Mouse (Mus musculus): ENCODE results near the gene Ctsl. TPM values are rescaled to one million over a fixed set of nuclear protein-coding genes. Genes with fewer than 3 reads are reported as not detected.

The Ctsl gene
- polyA plus RNA-seq (2015; fragmentation: Nextera tagmentation; extraction: Ambion mirVana): 165 and 203 TPM in 2 replicates

DNA sequence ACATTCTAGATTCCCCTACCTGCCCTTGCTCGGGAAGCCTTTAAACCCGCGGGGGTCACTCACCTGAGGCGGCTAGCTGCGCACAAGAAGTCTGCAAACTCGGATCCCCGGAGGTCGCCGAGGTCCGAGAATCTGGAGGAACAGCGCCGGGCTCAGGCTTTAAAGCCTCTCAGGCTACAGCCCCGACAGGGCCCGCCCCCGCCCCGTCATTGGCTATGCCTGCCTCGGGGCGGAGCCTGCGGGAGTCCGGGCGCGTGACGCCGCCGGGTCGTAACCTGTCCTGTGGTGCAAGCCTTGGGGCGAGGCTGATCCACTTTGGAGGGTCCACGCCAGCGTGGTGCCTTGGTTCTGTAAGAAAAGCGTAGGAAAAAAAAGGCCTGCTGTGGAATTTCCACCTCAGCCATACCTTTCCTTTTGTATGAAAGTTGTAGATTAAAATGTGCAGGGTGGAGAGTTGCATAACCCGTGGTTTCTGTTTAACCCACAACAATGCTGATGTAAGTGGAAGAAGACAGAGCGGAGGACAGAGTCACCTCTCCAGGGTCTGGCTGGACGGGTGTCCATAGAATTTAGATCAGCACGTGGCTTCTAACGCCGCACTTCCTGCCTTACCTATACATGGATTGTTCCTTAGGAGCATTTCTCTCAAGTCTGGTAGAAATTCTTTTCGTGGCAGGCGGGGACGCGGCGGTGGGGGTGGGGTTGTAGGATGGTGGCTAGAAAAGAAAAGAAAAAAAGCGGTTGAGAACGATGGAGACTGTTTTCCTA lies at the start of gene Ctsl:
Ctsl (minus strand) TSS at position 718 of the 768 bp plus-strand sequence.
- no peaks in the 10 kb centered on the region for H3K27me3 ChIP-seq
- H3K27ac ChIP-seq: peak within 1 kb of the TSS; percentile 42; the same call in 1 of the 2 replicates
- peak within 1 kb of the TSS; percentile 88 for H3K4me2 ChIP-seq
- peaks cover 11% of the 10 kb centered on the region for H3K4me1 ChIP-seq
- H3K9ac ChIP-seq: peak within 1 kb of the TSS; percentile 69
- H3K4me3 ChIP-seq: peak within 1 kb of the TSS; percentile 79
- peaks cover 25% of the 10 kb centered on the region for H3K36me3 ChIP-seq
- under 1% methylated on average over 43 of the region's 43 CpGs for WGBS
- no peaks in the 10 kb centered on the region for H3K9me3 ChIP-seq
- ATAC-seq (ENCODE audit: borderline replicate concordance, extremely low read depth, low FRiP score, low TSS enrichment): peak; percentile 99

DNA sequence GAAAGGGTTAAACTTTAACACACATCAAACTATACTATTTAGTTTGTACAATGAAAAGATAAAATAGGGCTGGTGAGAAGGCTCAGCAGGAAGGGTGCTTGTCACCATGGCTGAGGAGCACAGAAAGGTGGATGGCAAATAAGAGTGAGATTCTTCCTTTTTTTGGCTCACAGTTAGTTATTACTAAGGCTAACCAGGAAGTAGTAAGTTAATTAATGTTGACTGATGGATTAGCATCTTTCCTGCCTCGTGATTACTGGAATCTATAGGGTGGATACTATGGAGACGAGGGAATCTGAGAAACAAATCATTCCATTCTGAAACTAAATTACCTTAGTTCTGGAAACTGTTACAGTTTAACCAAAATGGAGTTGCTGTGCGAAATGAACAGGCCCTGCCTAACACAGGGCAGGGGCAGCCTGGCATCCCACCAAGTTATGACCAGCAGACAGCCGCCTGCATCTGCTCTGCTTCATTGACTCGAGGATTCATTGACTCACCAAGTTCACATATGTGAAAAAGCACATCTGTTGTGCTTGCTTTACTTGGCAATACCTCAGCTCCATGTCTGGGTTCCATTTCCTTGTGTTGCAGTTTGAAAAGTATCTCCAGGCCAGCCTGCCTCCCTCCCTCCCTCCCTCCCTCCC lies 46.4 kb upstream of the Ctsl start:
- H3K4me2 ChIP-seq: no peak overlapping the region
- peak; percentile 57; the same call in 1 of the 2 replicates for ATAC-seq (ENCODE audit: borderline replicate concordance, extremely low read depth, low FRiP score, low TSS enrichment)
- H3K27ac ChIP-seq: no peak overlapping the region
- no peaks in the 10 kb centered on the region for H3K9me3 ChIP-seq
- H3K4me3 ChIP-seq: no peak overlapping the region
- no peaks in the 10 kb centered on the region for H3K36me3 ChIP-seq
- no peaks in the 10 kb centered on the region; the same call in 1 of the 2 replicates for H3K4me1 ChIP-seq
- H3K27me3 ChIP-seq: no peaks in the 10 kb centered on the region
- 40% methylated on average over 5 of the region's 5 CpGs for WGBS
- no peak overlapping the region for H3K9ac ChIP-seq

DNA sequence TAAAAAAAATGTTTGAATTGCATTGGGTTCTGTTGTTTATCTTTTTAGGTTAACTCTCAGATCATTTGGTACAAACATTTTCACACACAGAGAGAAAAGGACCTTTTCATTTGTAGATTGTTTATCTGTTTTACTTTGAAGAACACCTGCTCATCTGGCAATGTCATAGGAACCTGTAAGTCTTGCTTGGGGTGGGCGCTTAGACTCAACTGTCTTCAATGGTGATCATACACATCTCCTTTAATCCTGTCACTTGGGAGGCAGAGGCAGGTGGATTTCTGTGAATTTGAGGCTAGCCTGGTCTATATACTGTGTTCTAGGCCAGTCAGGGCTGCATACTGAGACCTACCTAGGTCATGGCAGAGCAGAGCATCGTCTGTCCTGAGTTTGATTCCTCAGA lies 45.0 kb upstream of the Ctsl start:
- no peak overlapping the region for H3K4me2 ChIP-seq
- no peak overlapping the region for H3K27ac ChIP-seq
- no peak for ATAC-seq (ENCODE audit: borderline replicate concordance, extremely low read depth, low FRiP score, low TSS enrichment)
- H3K4me1 ChIP-seq: no peaks in the 10 kb centered on the region
- H3K9ac ChIP-seq: no peak overlapping the region
- no peaks in the 10 kb centered on the region for H3K27me3 ChIP-seq
- no peak overlapping the region for H3K4me3 ChIP-seq
- 92% methylated on average over 2 of the region's 2 CpGs for WGBS
- no peaks in the 10 kb centered on the region for H3K9me3 ChIP-seq
- no peaks in the 10 kb centered on the region for H3K36me3 ChIP-seq

DNA sequence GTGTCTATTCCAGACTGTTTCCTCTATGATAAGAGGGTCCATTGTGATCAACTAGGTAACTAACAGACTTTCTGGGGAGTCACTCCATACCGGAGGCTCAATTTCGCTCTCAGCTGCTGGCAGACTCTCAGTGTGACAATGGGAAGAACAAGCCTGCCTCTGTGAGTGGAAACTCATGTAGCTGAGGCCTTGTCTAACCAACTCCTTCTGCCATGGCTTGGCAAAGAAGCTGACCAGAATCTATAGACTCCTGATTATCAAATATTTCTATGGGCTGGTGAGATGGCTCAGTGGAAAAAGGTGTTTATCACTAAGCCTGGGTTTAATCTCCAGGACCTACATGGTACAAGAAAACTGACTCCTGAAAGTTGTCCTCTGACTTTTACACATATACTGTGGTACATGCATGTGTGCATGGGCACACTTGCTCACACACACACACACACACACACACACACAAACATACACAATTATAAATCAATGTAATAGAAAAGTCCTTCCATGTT lies 42.1 kb upstream of the Ctsl start:
- ATAC-seq (ENCODE audit: borderline replicate concordance, extremely low read depth, low FRiP score, low TSS enrichment): no peak
- Histone ChIP-seq H3K27ac (no peak overlapping the region), H3K4me1 (no peaks in the 10 kb centered on the region), H3K9ac (no peak overlapping the region), H3K9me3 (no peaks in the 10 kb centered on the region), H3K4me2 (no peak overlapping the region), H3K36me3 (no peaks in the 10 kb centered on the region), H3K27me3 (no peaks in the 10 kb centered on the region), H3K4me3 (no peak overlapping the region)
- 66% methylated on average over 2 of the region's 2 CpGs for WGBS

DNA sequence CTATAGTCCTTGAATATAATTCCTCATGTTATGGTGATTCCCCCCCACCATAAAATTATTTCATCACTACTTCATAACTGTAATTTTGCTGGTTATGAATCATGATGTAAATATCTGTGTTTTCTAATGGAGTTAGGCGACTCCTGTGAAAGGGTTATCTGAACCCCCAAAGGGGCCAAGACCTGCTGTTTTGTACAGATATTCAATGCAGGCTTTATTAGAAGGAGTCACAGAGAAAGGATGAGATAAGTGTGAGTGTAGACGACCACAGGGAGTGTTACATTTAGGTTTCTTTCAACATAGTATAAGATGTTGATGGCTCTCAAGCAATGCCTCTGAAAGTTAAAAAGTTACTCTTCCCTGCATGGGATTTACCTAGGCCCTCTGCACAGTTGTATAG lies 40.6 kb upstream of the Ctsl start:
- no peak overlapping the region for H3K4me3 ChIP-seq
- H3K27ac ChIP-seq: no peak overlapping the region
- no peaks in the 10 kb centered on the region for H3K36me3 ChIP-seq
- H3K4me1 ChIP-seq: no peaks in the 10 kb centered on the region
- H3K4me2 ChIP-seq: no peak overlapping the region
- 63% methylated on average over 2 of the region's 2 CpGs for WGBS
- H3K27me3 ChIP-seq: no peaks in the 10 kb centered on the region
- no peaks in the 10 kb centered on the region for H3K9me3 ChIP-seq
- ATAC-seq (ENCODE audit: borderline replicate concordance, extremely low read depth, low FRiP score, low TSS enrichment): no peak
- H3K9ac ChIP-seq: no peak overlapping the region

DNA sequence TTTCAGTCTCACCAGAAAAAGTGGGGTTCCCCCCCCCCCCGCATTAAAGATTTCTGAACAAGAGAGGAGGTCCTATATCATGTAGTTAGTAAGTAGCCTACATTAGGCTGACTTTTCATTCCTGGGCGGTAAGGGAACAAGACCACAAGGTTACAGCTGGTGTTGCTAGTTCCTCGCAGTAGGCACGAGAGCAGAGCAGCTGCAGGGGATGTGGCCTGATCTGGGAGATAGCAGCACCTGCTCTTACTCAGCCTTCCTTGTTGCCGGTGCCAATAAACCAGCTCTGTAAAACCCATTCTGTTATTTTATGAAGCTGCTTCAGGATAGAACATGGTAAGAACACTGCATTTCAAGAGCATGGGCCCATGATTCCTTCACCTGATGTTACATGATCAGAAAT lies 39.9 kb upstream of the Ctsl start:
- H3K4me1 ChIP-seq: no peaks in the 10 kb centered on the region
- H3K4me2 ChIP-seq: no peak overlapping the region
- WGBS: 64% methylated on average over 5 of the region's 5 CpGs
- no peaks in the 10 kb centered on the region for H3K27me3 ChIP-seq
- no peaks in the 10 kb centered on the region for H3K36me3 ChIP-seq
- H3K4me3 ChIP-seq: no peak overlapping the region
- no peak for ATAC-seq (ENCODE audit: borderline replicate concordance, extremely low read depth, low FRiP score, low TSS enrichment)
- no peak overlapping the region for H3K9ac ChIP-seq
- H3K9me3 ChIP-seq: no peaks in the 10 kb centered on the region
- no peak overlapping the region for H3K27ac ChIP-seq

DNA sequence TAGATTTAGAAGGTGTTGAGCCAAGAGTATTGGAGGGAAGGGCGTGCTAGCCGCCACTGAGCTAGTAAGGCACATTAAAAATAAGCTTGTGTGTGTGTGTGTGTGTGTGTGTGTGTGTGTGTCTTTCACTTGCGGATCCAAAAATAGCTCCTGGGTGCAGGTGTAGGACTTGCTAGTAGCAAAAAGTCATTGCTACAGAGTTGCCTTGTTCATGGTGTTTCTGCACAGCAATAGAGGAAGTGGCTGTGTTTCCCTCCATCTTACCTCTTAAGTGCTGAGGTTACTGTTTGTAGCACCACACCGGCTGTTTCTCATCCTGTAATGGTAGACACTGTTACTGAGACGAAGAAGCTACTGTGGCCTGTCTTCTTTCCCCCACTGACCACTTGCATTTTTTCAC lies 37.3 kb upstream of the Ctsl start:
- ATAC-seq (ENCODE audit: borderline replicate concordance, extremely low read depth, low FRiP score, low TSS enrichment): no peak
- no peak overlapping the region for H3K4me3 ChIP-seq
- 87% methylated on average over 5 of the region's 5 CpGs for WGBS
- no peak overlapping the region for H3K9ac ChIP-seq
- H3K27ac ChIP-seq: no peak overlapping the region
- H3K36me3 ChIP-seq: no peaks in the 10 kb centered on the region
- no peaks in the 10 kb centered on the region for H3K4me1 ChIP-seq
- no peaks in the 10 kb centered on the region for H3K9me3 ChIP-seq
- H3K4me2 ChIP-seq: no peak overlapping the region
- no peaks in the 10 kb centered on the region for H3K27me3 ChIP-seq

DNA sequence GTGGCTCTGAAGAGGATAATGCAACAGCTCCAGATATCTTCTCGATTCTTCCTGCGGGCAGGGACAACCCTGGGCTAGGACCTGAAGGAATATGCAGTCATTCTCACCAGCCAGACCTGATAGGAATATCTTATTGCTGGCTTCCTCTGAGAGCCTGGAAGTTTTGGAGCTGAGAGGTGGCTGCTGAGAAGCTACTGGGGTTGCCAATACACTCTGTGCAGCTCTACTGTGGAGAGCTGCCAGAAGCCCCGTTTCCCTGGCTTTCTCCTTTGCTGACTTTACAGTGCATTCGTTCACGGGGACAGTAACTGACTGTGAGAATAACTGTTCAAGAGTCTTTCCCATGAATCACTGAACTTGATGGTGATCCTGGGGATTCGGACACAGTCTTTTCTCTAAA lies 34.9 kb upstream of the Ctsl start:
- WGBS: 62% methylated on average over 6 of the region's 6 CpGs
- Histone ChIP-seq H3K27ac (no peak overlapping the region), H3K9me3 (no peaks in the 10 kb centered on the region), H3K4me2 (no peak overlapping the region), H3K4me3 (no peak overlapping the region), H3K4me1 (peaks cover 4% of the 10 kb centered on the region), H3K27me3 (no peaks in the 10 kb centered on the region), H3K9ac (no peak overlapping the region), H3K36me3 (no peaks in the 10 kb centered on the region)
- ATAC-seq (ENCODE audit: borderline replicate concordance, extremely low read depth, low FRiP score, low TSS enrichment): no peak

DNA sequence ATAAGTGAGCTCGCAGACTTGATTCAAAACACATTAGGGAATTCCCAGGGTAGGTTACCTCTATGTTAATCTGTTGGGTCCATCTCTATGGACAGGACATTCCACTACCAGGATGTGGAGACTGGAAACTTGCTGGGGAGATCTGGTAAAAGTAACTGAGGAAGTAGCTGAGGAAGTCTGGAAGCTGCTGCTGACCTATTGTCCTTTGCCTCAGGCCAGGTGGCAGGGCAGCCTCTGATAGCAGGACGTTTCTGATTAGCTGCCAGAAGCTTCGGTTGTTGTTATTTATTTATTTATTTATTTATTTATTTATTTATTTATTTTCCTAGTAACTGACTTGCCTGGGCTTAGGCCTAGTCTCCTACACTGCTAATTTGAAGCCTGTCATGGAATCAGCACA lies 32.8 kb upstream of the Ctsl start:
- H3K4me1 ChIP-seq: peaks cover 4% of the 10 kb centered on the region
- 50% methylated on average over 3 of the region's 3 CpGs for WGBS
- H3K9me3 ChIP-seq: no peaks in the 10 kb centered on the region
- ATAC-seq (ENCODE audit: borderline replicate concordance, extremely low read depth, low FRiP score, low TSS enrichment): no peak
- H3K4me2 ChIP-seq: no peak overlapping the region
- H3K27me3 ChIP-seq: no peaks in the 10 kb centered on the region
- H3K36me3 ChIP-seq: no peaks in the 10 kb centered on the region
- no peak overlapping the region for H3K4me3 ChIP-seq
- H3K27ac ChIP-seq: no peak overlapping the region
- H3K9ac ChIP-seq: no peak overlapping the region

DNA sequence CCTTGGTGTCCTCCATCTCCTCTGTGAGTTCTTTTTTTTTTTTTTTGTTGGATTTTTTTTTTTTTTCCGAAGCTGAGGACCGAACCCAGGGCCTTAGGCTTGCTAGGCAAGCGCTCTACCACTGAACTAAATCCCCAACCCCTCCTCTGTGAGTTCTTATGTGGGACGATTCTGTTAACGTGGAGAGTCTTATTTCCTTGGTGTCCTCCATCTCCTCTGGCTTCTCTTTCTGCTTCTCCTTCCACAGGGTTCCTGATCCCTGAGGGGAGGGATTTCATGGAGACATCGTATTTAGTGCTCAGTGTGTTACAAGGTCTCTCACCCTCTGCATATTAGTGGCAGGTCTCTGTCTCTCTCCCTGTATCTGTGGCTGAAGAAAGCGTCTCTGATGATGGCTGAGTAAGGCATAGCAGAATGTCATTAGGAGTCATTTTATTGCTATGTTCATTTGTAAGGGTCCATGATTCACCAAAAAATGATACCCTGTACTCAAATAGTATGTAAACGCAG lies 32.3 kb upstream of the Ctsl start:
- H3K27me3 ChIP-seq: no peaks in the 10 kb centered on the region
- no peak overlapping the region for H3K27ac ChIP-seq
- H3K4me2 ChIP-seq: no peak overlapping the region
- no peaks in the 10 kb centered on the region for H3K9me3 ChIP-seq
- 86% methylated on average over 8 of the region's 8 CpGs for WGBS
- no peaks in the 10 kb centered on the region for H3K36me3 ChIP-seq
- no peak overlapping the region for H3K4me3 ChIP-seq
- H3K9ac ChIP-seq: no peak overlapping the region
- H3K4me1 ChIP-seq: peaks cover 4% of the 10 kb centered on the region
- no peak for ATAC-seq (ENCODE audit: borderline replicate concordance, extremely low read depth, low FRiP score, low TSS enrichment)

DNA sequence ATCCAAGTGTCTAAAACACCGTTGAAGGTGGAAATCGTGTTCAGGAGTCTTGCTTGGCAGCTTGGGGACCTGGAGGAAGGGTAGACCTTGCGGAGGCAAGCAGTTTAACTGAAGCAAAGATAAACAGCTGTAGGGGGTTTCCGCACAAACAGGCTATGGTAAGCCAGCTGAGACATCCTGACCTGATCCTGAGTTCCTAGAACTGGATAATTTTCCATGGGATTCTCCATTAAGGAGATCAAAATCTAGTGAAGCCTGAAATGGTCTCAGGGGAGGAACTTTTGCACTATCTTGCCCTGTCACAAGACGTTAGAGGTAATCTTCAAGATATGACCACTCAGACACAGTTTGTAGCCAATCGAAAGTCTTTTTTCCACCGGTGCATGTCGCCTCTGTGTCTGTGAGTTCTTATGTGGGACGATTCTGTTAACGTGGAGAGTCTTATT lies 31.8 kb upstream of the Ctsl start:
- no peak overlapping the region for H3K4me3 ChIP-seq
- ATAC-seq (ENCODE audit: borderline replicate concordance, extremely low read depth, low FRiP score, low TSS enrichment): no peak
- H3K4me2 ChIP-seq: no peak overlapping the region
- no peaks in the 10 kb centered on the region for H3K36me3 ChIP-seq
- no peaks in the 10 kb centered on the region for H3K9me3 ChIP-seq
- H3K4me1 ChIP-seq: peaks cover 4% of the 10 kb centered on the region
- H3K27me3 ChIP-seq: no peaks in the 10 kb centered on the region
- no peak overlapping the region for H3K27ac ChIP-seq
- no peak overlapping the region for H3K9ac ChIP-seq
- 84% methylated on average over 10 of the region's 10 CpGs for WGBS

DNA sequence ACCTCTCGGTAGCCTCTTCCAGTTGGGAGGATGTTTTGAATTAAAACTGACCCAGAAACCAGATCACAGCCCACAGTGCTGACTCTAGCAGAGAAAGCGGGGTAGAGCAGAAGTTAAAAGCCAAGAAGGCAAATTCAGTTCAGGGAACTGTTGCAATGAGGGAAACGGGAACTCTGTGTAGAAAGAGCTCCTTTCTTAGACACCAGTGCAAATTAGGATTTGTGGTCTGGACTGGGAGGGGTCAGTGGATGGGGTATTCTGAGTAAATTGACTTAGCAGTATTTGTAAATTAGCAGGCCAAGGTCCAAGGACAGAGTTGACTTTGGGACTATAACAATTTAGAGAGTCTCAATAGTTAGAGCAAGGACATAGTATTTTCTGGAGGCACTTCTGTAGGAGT lies 31.3 kb upstream of the Ctsl start:
- H3K9me3 ChIP-seq: no peaks in the 10 kb centered on the region
- H3K36me3 ChIP-seq: no peaks in the 10 kb centered on the region
- H3K4me2 ChIP-seq: no peak overlapping the region
- H3K4me3 ChIP-seq: no peak overlapping the region
- H3K27me3 ChIP-seq: no peaks in the 10 kb centered on the region
- ATAC-seq (ENCODE audit: borderline replicate concordance, extremely low read depth, low FRiP score, low TSS enrichment): no peak
- no peak overlapping the region for H3K9ac ChIP-seq
- no peak overlapping the region for H3K27ac ChIP-seq
- WGBS: 68% methylated on average over 3 of the region's 3 CpGs
- H3K4me1 ChIP-seq: peaks cover 4% of the 10 kb centered on the region
